Mouse (Mus musculus) embryonic facial prominence, embryonic 15.5 days (tissue): ENCODE measurements around the gene Mboat2. TPM values are rescaled to one million over a fixed set of nuclear protein-coding genes. Genes with fewer than 3 reads are reported as not detected.

Experiments used
- ATAC-seq: fragments of 200-750 bp; cut with Nextera tagmentation; 2 replicates; pipeline ENCODE4 v1.8.0; 2017; ENCODE audit warnings: low read depth, moderate TSS enrichment; ENCODE audit not compliant: insufficient number of reproducible peaks, low FRiP score, low TSS enrichment
- H3K27ac ChIP-seq: fragments of 300-500 bp; sonication (generic); replicated peaks from 2 replicates; pipeline ENCODE4 v1.5.1; 2015; ENCODE audit warnings: mild to moderate bottlenecking, inconsistent platforms
- H3K27me3 ChIP-seq: fragments of 300-500 bp; sonication (generic); 2 replicates; pipeline ENCODE4 v1.6.1; 2015; ENCODE audit warnings: inconsistent platforms
- H3K36me3 ChIP-seq: fragments of 300-500 bp; sonication (generic); 2 replicates; pipeline ENCODE4 v1.6.1; 2015; ENCODE audit warnings: mild to moderate bottlenecking, inconsistent platforms
- H3K4me1 ChIP-seq: fragments of 300-500 bp; sonication (generic); 2 replicates; pipeline ENCODE4 v1.6.1; 2015; ENCODE audit warnings: inconsistent platforms
- H3K4me2 ChIP-seq: fragments of 300-500 bp; sonication (generic); replicated peaks from 2 replicates; pipeline ENCODE4 v1.6.1; 2015; ENCODE audit warnings: mild to moderate bottlenecking, inconsistent platforms
- H3K4me3 ChIP-seq: fragments of 300-500 bp; sonication (generic); replicated peaks from 2 replicates; pipeline ENCODE4 v1.5.1; 2015; ENCODE audit warnings: mild to moderate bottlenecking, inconsistent platforms
- H3K9ac ChIP-seq: fragments of 300-500 bp; sonication (generic); 2 replicates; pipeline ENCODE4 v1.6.1; 2015; ENCODE audit warnings: inconsistent platforms
- H3K9me3 ChIP-seq: fragments of 300-500 bp; sonication (generic); replicated peaks from 2 replicates; pipeline ENCODE4 v1.6.1; 2016; ENCODE audit warnings: inconsistent platforms
- WGBS: fragments of 180-500 bp; shearing (Covaris S2); methylation state at CpG from one replicate; pipeline ENCODE4 v1.1.7; 2015; 5-methylcytosine and 5-hydroxymethylcytosine counted together
- polyA plus RNA-seq: library from polyadenylated mRNA; unstranded; fragments of >200 nt; fragmentation: Nextera tagmentation; extraction: Ambion mirVana; gene quantifications from 2 replicates; pipeline ENCODE4 v1.2.1, GENCODE M21; 2015

The Mboat2 gene
- polyA plus RNA-seq, 1 experiment from 2014 or later: 69.0 TPM

- Histone ChIP-seq H3K27me3 (no peaks in the 10 kb centered on the region), H3K4me1 (no peaks in the 10 kb centered on the region), H3K4me3 (no peak overlapping the region), H3K36me3 (peaks cover 25% of the 10 kb centered on the region; the same call in 1 of the 2 replicates), H3K9ac (no peak overlapping the region), H3K27ac (no peak overlapping the region), H3K9me3 (no peaks in the 10 kb centered on the region), H3K4me2 (no peak overlapping the region)
- 93% methylated on average over 3 of the region's 3 CpGs for WGBS
- no peak for ATAC-seq
These were observed 52.6 kb downstream of the Mboat2 start for GRCm38 (mm10) chr12:24883279-24883678.

GRCm38 (mm10) chr12:24886800-24887199 lies 56.1 kb downstream of the Mboat2 start:
- H3K4me1 ChIP-seq: 0 out of 2 replicates have a peak, but pooled peaks cover 2% of the 10 kb centered on the region
- no peak overlapping the region for H3K4me2 ChIP-seq
- H3K9me3 ChIP-seq: no peaks in the 10 kb centered on the region
- ATAC-seq: no peak
- H3K4me3 ChIP-seq: no peak overlapping the region
- H3K9ac ChIP-seq: no peak overlapping the region
- no peaks in the 10 kb centered on the region for H3K27me3 ChIP-seq
- no peak overlapping the region for H3K27ac ChIP-seq
- peaks cover 31% of the 10 kb centered on the region; the same call in 1 of the 2 replicates for H3K36me3 ChIP-seq

GRCm38 (mm10) chr12:24889371-24890051 lies 58.8 kb downstream of the Mboat2 start:
- peaks cover 11% of the 10 kb centered on the region for H3K4me1 ChIP-seq
- no peaks in the 10 kb centered on the region for H3K27me3 ChIP-seq
- no peak for ATAC-seq
- H3K9me3 ChIP-seq: no peaks in the 10 kb centered on the region
- H3K4me3 ChIP-seq: no peak overlapping the region
- H3K9ac ChIP-seq: no peak overlapping the region
- no peak overlapping the region for H3K4me2 ChIP-seq
- peaks cover 18% of the 10 kb centered on the region; the same call in 1 of the 2 replicates for H3K36me3 ChIP-seq
- WGBS: 75% methylated on average over 7 of the region's 7 CpGs
- H3K27ac ChIP-seq: no peak overlapping the region

- Histone ChIP-seq H3K9me3 (no peaks in the 10 kb centered on the region), H3K9ac (no peak overlapping the region), H3K27ac (no peak overlapping the region), H3K4me3 (no peak overlapping the region), H3K4me2 (no peak overlapping the region), H3K36me3 (peaks cover 18% of the 10 kb centered on the region; the same call in 1 of the 2 replicates), H3K4me1 (peaks cover 11% of the 10 kb centered on the region), H3K27me3 (no peaks in the 10 kb centered on the region)
- WGBS: 89% methylated on average over 2 of the region's 2 CpGs
- ATAC-seq: no peak
These were observed 59.5 kb downstream of the Mboat2 start for GRCm38 (mm10) chr12:24890158-24890557.

GRCm38 (mm10) chr12:24890684-24891459 lies 60.2 kb downstream of the Mboat2 start:
- H3K36me3 ChIP-seq: peaks cover 13% of the 10 kb centered on the region; the same call in 1 of the 2 replicates
- ATAC-seq: no peak
- H3K9ac ChIP-seq: no peak overlapping the region
- 84% methylated on average over 8 of the region's 8 CpGs for WGBS
- no peak overlapping the region for H3K4me3 ChIP-seq
- peaks cover 11% of the 10 kb centered on the region for H3K4me1 ChIP-seq
- H3K4me2 ChIP-seq: no peak overlapping the region
- H3K27ac ChIP-seq: no peak overlapping the region
- H3K9me3 ChIP-seq: no peaks in the 10 kb centered on the region
- no peaks in the 10 kb centered on the region for H3K27me3 ChIP-seq

GRCm38 (mm10) chr12:24892536-24892935 lies 61.9 kb downstream of the Mboat2 start:
- H3K27ac ChIP-seq: no peak overlapping the region
- no peak for ATAC-seq
- H3K9ac ChIP-seq: no peak overlapping the region
- H3K4me3 ChIP-seq: no peak overlapping the region
- no peaks in the 10 kb centered on the region for H3K27me3 ChIP-seq
- H3K4me2 ChIP-seq: no peak overlapping the region
- peaks cover 11% of the 10 kb centered on the region for H3K4me1 ChIP-seq
- peaks cover 11% of the 10 kb centered on the region; the same call in 1 of the 2 replicates for H3K36me3 ChIP-seq
- 82% methylated on average over 4 of the region's 4 CpGs for WGBS
- H3K9me3 ChIP-seq: no peaks in the 10 kb centered on the region

GRCm38 (mm10) chr12:24893777-24894468 lies 63.2 kb downstream of the Mboat2 start:
- WGBS: 47% methylated on average over 10 of the region's 10 CpGs
- Histone ChIP-seq H3K36me3 (peaks cover 2% of the 10 kb centered on the region; the same call in 1 of the 2 replicates), H3K4me2 (no peak overlapping the region), H3K27ac (peak overlapping the region; percentile 48; the same call in 1 of the 2 replicates), H3K4me3 (no peak overlapping the region), H3K9me3 (no peaks in the 10 kb centered on the region), H3K4me1 (peaks cover 11% of the 10 kb centered on the region), H3K27me3 (no peaks in the 10 kb centered on the region), H3K9ac (no peak overlapping the region)
- ATAC-seq: peak; percentile 82

- no peak overlapping the region for H3K9ac ChIP-seq
- peaks cover 8% of the 10 kb centered on the region; the same call in 1 of the 2 replicates for H3K36me3 ChIP-seq
- H3K27me3 ChIP-seq: no peaks in the 10 kb centered on the region
- H3K9me3 ChIP-seq: no peaks in the 10 kb centered on the region
- H3K27ac ChIP-seq: no peak overlapping the region
- H3K4me1 ChIP-seq: peaks cover 9% of the 10 kb centered on the region
- 72% methylated on average over 5 of the region's 5 CpGs for WGBS
- H3K4me2 ChIP-seq: no peak overlapping the region
- ATAC-seq: no peak
- H3K4me3 ChIP-seq: no peak overlapping the region
These were observed 64.7 kb downstream of the Mboat2 start for GRCm38 (mm10) chr12:24895352-24895751.

- H3K4me2 ChIP-seq: no peak overlapping the region
- H3K27me3 ChIP-seq: no peaks in the 10 kb centered on the region
- no peak overlapping the region for H3K4me3 ChIP-seq
- WGBS: 80% methylated on average over 4 of the region's 4 CpGs
- H3K9me3 ChIP-seq: no peaks in the 10 kb centered on the region
- H3K9ac ChIP-seq: no peak overlapping the region
- H3K36me3 ChIP-seq: peaks cover 19% of the 10 kb centered on the region; the same call in 1 of the 2 replicates
- peaks cover 9% of the 10 kb centered on the region for H3K4me1 ChIP-seq
- no peak overlapping the region for H3K27ac ChIP-seq
- no peak for ATAC-seq
These were observed 66.7 kb downstream of the Mboat2 start for GRCm38 (mm10) chr12:24897354-24897753.

GRCm38 (mm10) chr12:24898226-24898625 lies 67.5 kb downstream of the Mboat2 start:
- H3K27me3 ChIP-seq: no peaks in the 10 kb centered on the region
- ATAC-seq: no peak
- peaks cover 24% of the 10 kb centered on the region; the same call in 1 of the 2 replicates for H3K36me3 ChIP-seq
- no peak overlapping the region for H3K9ac ChIP-seq
- H3K4me3 ChIP-seq: no peak overlapping the region
- no peak overlapping the region for H3K4me2 ChIP-seq
- 0 out of 2 replicates have a peak overlapping the region, but pooled peaks have one; percentile 7 for H3K27ac ChIP-seq
- WGBS: 87% methylated on average over 9 of the region's 9 CpGs
- no peaks in the 10 kb centered on the region for H3K9me3 ChIP-seq
- H3K4me1 ChIP-seq: peaks cover 9% of the 10 kb centered on the region

- 54% methylated on average over 10 of the region's 10 CpGs for WGBS
- Histone ChIP-seq H3K4me1 (no peaks in the 10 kb centered on the region), H3K9me3 (no peaks in the 10 kb centered on the region), H3K4me3 (no peak overlapping the region), H3K9ac (no peak overlapping the region), H3K4me2 (no peak overlapping the region), H3K27me3 (no peaks in the 10 kb centered on the region), H3K36me3 (peaks cover 24% of the 10 kb centered on the region; the same call in 1 of the 2 replicates), H3K27ac (no peak overlapping the region)
- no peak for ATAC-seq
These were observed 69.0 kb downstream of the Mboat2 start for GRCm38 (mm10) chr12:24899636-24900035.
